Mouse (Mus musculus): ENCODE measurements around the gene Phc1.

GRCm38 (mm10) chr6:122368245-122368644, 27.9 kb upstream of the Phc1 start:
- TF ChIP-seq POLR2A (IDR thresholded peaks at IDR 0.05; ENCODE audit: low read depth, low read length) (no peak), CTCF (IDR thresholded peaks at IDR 0.05; ENCODE audit: extremely low read depth, insufficient read length, insufficient replicate concordance, low read depth, low read length) (no peak)
